Mouse (Mus musculus) CH12.LX (cell line): ENCODE data around the gene Hey2. TPM values are rescaled to one million over a fixed set of nuclear protein-coding genes. Genes with fewer than 3 reads are reported as not detected.

Experiments
- DNase-seq: peaks from one replicate; pipeline ENCODE4 v3.0.0-alpha.2; 2013; ENCODE audit errors: extremely low read depth
- H3K27ac ChIP-seq: 2 replicates; pipeline ENCODE4 v1.5.1; 2012; ENCODE audit warnings: low read depth, mild to moderate bottlenecking, control low read depth, moderate library complexity; ENCODE audit not compliant: insufficient read depth
- H3K27me3 ChIP-seq: replicated peaks from 2 replicates; pipeline ENCODE3; 2012; ENCODE audit warnings: inconsistent platforms
- H3K36me3 ChIP-seq, 2 experiments: replicated peaks in 1 of 2; 2 replicates each; pipeline versions ENCODE3 to v1.6.1; 2012; ENCODE audit warnings: inconsistent platforms in 1 of 2, low read length in 1 of 2, mild to moderate bottlenecking in 1 of 2, mixed read lengths in 1 of 2, moderate library complexity in 1 of 2; ENCODE audit not compliant: control insufficient read depth in 1 of 2, insufficient read depth in 1 of 2
- H3K4me1 ChIP-seq, 2 experiments: 2 replicates each; pipeline ENCODE4 v1.6.1; 2012; ENCODE audit warnings: inconsistent platforms in 1 of 2, moderate library complexity in 1 of 2; ENCODE audit not compliant: insufficient read depth in 2 of 2, control insufficient read depth in 1 of 2
- H3K4me2 ChIP-seq: 2 replicates; pipeline ENCODE4 v1.6.1; 2012; ENCODE audit warnings: low read depth, mild to moderate bottlenecking, control low read depth; ENCODE audit not compliant: poor library complexity, insufficient read depth, severe bottlenecking
- H3K4me3 ChIP-seq, 3 experiments: fragments of 150-350 bp in 1 of 3; sonication (generic) in 1 of 3; replicated peaks in 1 of 3; 2 replicates each; pipeline versions ENCODE3 to v1.5.1; 2011 to 2012; ENCODE audit warnings: low read depth in 2 of 3, low read length in 2 of 3, mild to moderate bottlenecking in 2 of 3, moderate library complexity in 2 of 3, control low read depth in 1 of 3, improper control_type of control experiment in 1 of 3, inconsistent platforms in 1 of 3, mixed read lengths in 1 of 3; ENCODE audit not compliant: poor library complexity in 1 of 3
- H3K79me2 ChIP-seq: replicated peaks from 2 replicates; pipeline ENCODE4 v1.6.1; 2012; ENCODE audit warnings: mild to moderate bottlenecking, moderate library complexity; ENCODE audit not compliant: control insufficient read depth, poor library complexity, insufficient read depth, severe bottlenecking; ENCODE audit errors: extremely low read depth
- H3K9ac ChIP-seq: 2 replicates; pipeline ENCODE4 v1.6.1; 2012; ENCODE audit warnings: low read depth, mild to moderate bottlenecking, control low read depth, moderate library complexity; ENCODE audit not compliant: insufficient read depth
- H3K9me3 ChIP-seq: replicated peaks from 2 replicates; pipeline ENCODE3; 2012; ENCODE audit warnings: low read length, inconsistent platforms, mixed read lengths
- BHLHE40 ChIP-seq: IDR thresholded peaks from 2 replicates; pipeline ENCODE4 v1.6.1; 2011; ENCODE audit warnings: mild to moderate bottlenecking, low read depth, low read length, improper control_type of control experiment
- CHD1 ChIP-seq: IDR thresholded peaks from 2 replicates; pipeline ENCODE4 v1.6.1; 2012; ENCODE audit warnings: low read depth, low read length, improper control_type of control experiment, inconsistent platforms
- CHD2 ChIP-seq: IDR thresholded peaks from 2 replicates; pipeline ENCODE4 v1.6.1; 2011; ENCODE audit warnings: low read length, improper control_type of control experiment
- CTCF ChIP-seq, 2 experiments: IDR thresholded peaks in 1 of 2; conservative IDR thresholded peaks in 1 of 2; 2 replicates each; pipeline ENCODE4 v1.5.1; 2011 to 2012; ENCODE audit warnings: low read depth in 2 of 2, low read length in 2 of 2, improper control_type of control experiment in 1 of 2, inconsistent platforms in 1 of 2, mild to moderate bottlenecking in 1 of 2, moderate library complexity in 1 of 2
- E2F4 ChIP-seq: IDR thresholded peaks from 2 replicates; pipeline ENCODE4 v1.6.1; 2011; ENCODE audit warnings: low read depth, low read length, improper control_type of control experiment; ENCODE audit not compliant: insufficient replicate concordance
- GABPA ChIP-seq: IDR thresholded peaks from 2 replicates; pipeline ENCODE4 v1.6.1; 2012; ENCODE audit warnings: low read depth, low read length, improper control_type of control experiment, inconsistent platforms; ENCODE audit not compliant: insufficient replicate concordance
- IRF4 ChIP-seq: IDR thresholded peaks from 2 replicates; pipeline ENCODE4 v1.6.1; 2014; ENCODE audit warnings: low read depth, mild to moderate bottlenecking, inconsistent platforms, low read length, improper control_type of control experiment
- JUN ChIP-seq: IDR thresholded peaks from 2 replicates; pipeline ENCODE4 v1.6.1; 2011; ENCODE audit warnings: low read depth, mild to moderate bottlenecking, low read length, improper control_type of control experiment, moderate library complexity; ENCODE audit not compliant: insufficient read depth
- KAT2A ChIP-seq: IDR thresholded peaks from 2 replicates; pipeline ENCODE4 v1.6.1; 2012; ENCODE audit warnings: low read length, improper control_type of control experiment, inconsistent platforms; ENCODE audit not compliant: insufficient replicate concordance
- MAFK ChIP-seq: IDR thresholded peaks from 2 replicates; pipeline ENCODE4 v1.6.1; 2011; ENCODE audit warnings: low read length, improper control_type of control experiment; ENCODE audit not compliant: insufficient replicate concordance
- MAX ChIP-seq: IDR thresholded peaks from 2 replicates; pipeline ENCODE4 v1.6.1; 2011; ENCODE audit warnings: low read length, improper control_type of control experiment
- MAZ ChIP-seq: IDR thresholded peaks from 2 replicates; pipeline ENCODE4 v1.6.1; 2012; ENCODE audit warnings: low read depth, mild to moderate bottlenecking, inconsistent platforms, low read length, improper control_type of control experiment, moderate library complexity
- MEF2A ChIP-seq: IDR thresholded peaks from 2 replicates; pipeline ENCODE4 v1.6.1; 2014; ENCODE audit warnings: low read depth, mild to moderate bottlenecking, inconsistent platforms, low read length, improper control_type of control experiment, borderline replicate concordance
- NELFE ChIP-seq: IDR thresholded peaks from 2 replicates; pipeline ENCODE4 v1.6.1; 2011; ENCODE audit warnings: low read depth, low read length, improper control_type of control experiment
- NRF1 ChIP-seq: IDR thresholded peaks from 2 replicates; pipeline ENCODE4 v1.6.1; 2014; ENCODE audit warnings: low read depth, mild to moderate bottlenecking, inconsistent platforms, low read length, improper control_type of control experiment, moderate library complexity
- PAX5 ChIP-seq: IDR thresholded peaks from 2 replicates; pipeline ENCODE4 v1.6.1; 2012; ENCODE audit warnings: low read length, inconsistent platforms, mixed read lengths
- POLR2AphosphoS2 ChIP-seq: IDR thresholded peaks from 2 replicates; pipeline ENCODE4 v1.6.1; 2011; ENCODE audit warnings: low read depth, low read length, improper control_type of control experiment
- RAD21 ChIP-seq: IDR thresholded peaks from 2 replicates; pipeline ENCODE4 v1.6.1; 2011; ENCODE audit warnings: low read depth, mild to moderate bottlenecking, low read length, improper control_type of control experiment, moderate library complexity
- SIN3A ChIP-seq: IDR thresholded peaks from 2 replicates; pipeline ENCODE4 v1.6.1; 2012; ENCODE audit warnings: low read length, improper control_type of control experiment, inconsistent platforms
- SMC3 ChIP-seq: IDR thresholded peaks from 2 replicates; pipeline ENCODE4 v1.6.1; 2011; ENCODE audit warnings: low read depth, low read length, improper control_type of control experiment
- TCF12 ChIP-seq: IDR thresholded peaks from 2 replicates; pipeline ENCODE4 v1.6.1; 2014; ENCODE audit warnings: low read depth, mild to moderate bottlenecking, inconsistent platforms, low read length, improper control_type of control experiment
- ZC3H11A ChIP-seq: IDR thresholded peaks from 2 replicates; pipeline ENCODE4 v1.6.1; 2012; ENCODE audit warnings: low read depth, mild to moderate bottlenecking, inconsistent platforms, low read length, improper control_type of control experiment
- ZMIZ1 ChIP-seq: IDR thresholded peaks from 2 replicates; pipeline ENCODE4 v1.6.1; 2012; ENCODE audit warnings: low read depth, mild to moderate bottlenecking, inconsistent platforms, low read length, improper control_type of control experiment
- ZNF384 ChIP-seq: IDR thresholded peaks from 2 replicates; pipeline ENCODE4 v1.6.1; 2012; ENCODE audit warnings: low read depth, low read length, improper control_type of control experiment, inconsistent platforms
- dilution Hi-C: fragments of 300-500 bp; cut with MboI; formaldehyde crosslinking; loops from 2 replicates; pipeline ENCODE4 v1.14.3; 2020; ENCODE audit warnings: low sequenced_read_pairs; ENCODE audit not compliant: extremely low pct_unique_long_range_greater_than_20kb, extremely low pct_ligation_motif_present
- in situ Hi-C: fragments of 300-500 bp; cut with MboI; formaldehyde crosslinking; loops from 3 replicates; pipeline ENCODE4 v1.14.3; 2019; ENCODE audit warnings: low sequenced_read_pairs, low pct_ligation_motif_present, low pct_unique_long_range_greater_than_20kb, mixed read lengths
- polyA plus RNA-seq: library from polyadenylated mRNA; unstranded; fragments of >175 nt; gene quantifications from 2 replicates; pipeline ENCODE4 v1.2.1, GENCODE M21; 2012; ENCODE audit warnings: low read depth; ENCODE audit not compliant: insufficient read length
- total RNA-seq, 2 experiments: library from RNA; depleted of rRNA; stranded (reverse); fragments of 300-350 nt in 1 of 2; fragments of >200 nt in 1 of 2; gene quantifications; 2 replicates each; pipeline ENCODE4 v1.2.3; 2012 to 2014

Gene Hey2
- total and polyA plus RNA-seq, 3 experiments, result 0.13 TPM; not detected in 2

GRCm38 (mm10) chr10:30802033-30802432, 40.6 kb downstream of the Hey2 start:
- Histone ChIP-seq H3K27ac (no peak overlapping the region), H3K27me3 (no peaks in the 10 kb centered on the region), H3K4me2 (peak overlapping the region; percentile 54), H3K4me3 (peak overlapping the region; percentile 61 to 89 (median 81)), H3K79me2 (0 out of 2 replicates have a peak, but pooled peaks cover 2% of the 10 kb centered on the region), H3K9me3 (no peaks in the 10 kb centered on the region), H3K36me3 (no peaks in the 10 kb centered on the region), H3K9ac (peak overlapping the region; percentile 28), H3K4me1 (peaks cover 0 to 13% of the 10 kb centered on the region in 2 experiments; a peak in 2 of 4 replicates)
- TF ChIP-seq SIN3A (peak; percentile 63; the same call in 1 of the 2 replicates), ZMIZ1 (no peak), IRF4 (no peak), CHD1 (peak; percentile 53; the same call in 1 of the 2 replicates), NELFE (no peak), CHD2 (no peak), RAD21 (peak; percentile 25), ZC3H11A (no peak), CTCF (conservative IDR thresholded peaks at IDR 0.05 in 1 of 2, IDR thresholded peaks at IDR 0.05 in 1 of 2; ENCODE audit: low read depth in 2 of 2, low read length in 2 of 2) (peak in 1 of 2 experiments; percentile 47; a peak in 2 of 4 replicates)
- peak; percentile 46 for DNase-seq
- in situ Hi-C loops, result loop anchor here (5.0 kb wide), 1 partner anchor 180 kb away; no protein-coding TSS in a partner anchor
- dilution Hi-C loops, result no loop called here

DNA sequence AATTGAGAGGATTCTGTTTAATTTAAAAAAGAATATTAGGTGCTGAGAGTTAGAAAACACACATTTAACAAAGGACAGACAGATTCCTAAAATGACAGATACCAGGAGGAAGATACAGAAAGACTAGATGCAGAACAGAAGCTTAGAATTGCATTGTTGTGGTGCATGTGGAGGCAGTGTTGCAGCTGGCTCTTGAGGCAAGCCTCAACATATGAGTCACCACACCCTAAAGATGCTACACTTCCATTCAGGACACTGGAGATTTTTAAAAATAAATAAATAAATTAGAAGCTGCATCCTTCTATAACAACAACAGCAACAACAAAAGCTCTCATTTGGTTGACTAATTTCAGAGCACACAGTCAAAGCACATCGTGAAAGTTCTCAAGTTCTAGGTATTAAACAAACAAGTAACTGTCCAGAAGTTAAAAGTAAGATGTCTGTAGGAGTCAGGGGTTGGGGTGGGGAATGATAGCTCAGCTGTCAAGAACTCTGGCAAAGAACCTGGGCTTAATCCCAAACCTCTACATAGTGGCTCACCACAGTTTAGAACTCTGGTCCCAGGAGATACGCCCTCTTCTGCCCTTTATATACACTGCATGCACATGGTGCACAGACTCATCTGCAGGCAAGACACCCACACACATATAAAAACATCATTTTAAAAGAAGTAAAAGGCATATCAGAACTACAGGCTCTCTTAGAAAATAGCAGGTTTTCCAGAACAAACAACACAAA, 42.7 kb downstream of the Hey2 start:
- in situ Hi-C loops, result loop anchor here (5.0 kb wide), 1 partner anchor 178 kb away; no protein-coding TSS in a partner anchor

More for the DNA sequence above, 42.7 kb downstream of the Hey2 start:
- H3K79me2 ChIP-seq, result 0 out of 2 replicates have a peak, but pooled peaks cover 2% of the 10 kb centered on the region
- no peak for DNase-seq
- dilution Hi-C loops, result no loop called here
- H3K4me2 ChIP-seq, result no peak overlapping the region
- no peak overlapping the region for H3K4me3 ChIP-seq
- no peaks in the 10 kb centered on the region for H3K27me3 ChIP-seq
- no peak for TF ChIP-seq GABPA
- no peak for TF ChIP-seq PAX5
- no peak for TF ChIP-seq MEF2A
- TF ChIP-seq JUN, result no peak
- TF ChIP-seq E2F4, result no peak
- no peak for TF ChIP-seq POLR2AphosphoS2
- no peak for TF ChIP-seq TCF12
- TF ChIP-seq MAZ, result no peak
- TF ChIP-seq ZNF384, result no peak
- no peak for TF ChIP-seq RAD21
- TF ChIP-seq NRF1, result no peak
- no peak for TF ChIP-seq MAFK
- no peak for TF ChIP-seq ZC3H11A
- no peak for TF ChIP-seq IRF4
- TF ChIP-seq MAX, result no peak
- no peak for TF ChIP-seq BHLHE40
- TF ChIP-seq SMC3, result no peak
- TF ChIP-seq CHD1, result no peak
- no peak for TF ChIP-seq KAT2A
- TF ChIP-seq NELFE, result no peak
- no peaks in the 10 kb centered on the region for H3K9me3 ChIP-seq
- H3K9ac ChIP-seq, result no peak overlapping the region
- H3K4me1 ChIP-seq, result peaks cover 0 to 13% of the 10 kb centered on the region in 2 experiments; a peak in 2 of 4 replicates
- peaks cover 0 to 6% of the 10 kb centered on the region in 2 experiments for H3K36me3 ChIP-seq
- no peak overlapping the region for H3K27ac ChIP-seq
